Mouse (Mus musculus): ENCODE results near the gene Twf1.

Gene Twf1

DNA sequence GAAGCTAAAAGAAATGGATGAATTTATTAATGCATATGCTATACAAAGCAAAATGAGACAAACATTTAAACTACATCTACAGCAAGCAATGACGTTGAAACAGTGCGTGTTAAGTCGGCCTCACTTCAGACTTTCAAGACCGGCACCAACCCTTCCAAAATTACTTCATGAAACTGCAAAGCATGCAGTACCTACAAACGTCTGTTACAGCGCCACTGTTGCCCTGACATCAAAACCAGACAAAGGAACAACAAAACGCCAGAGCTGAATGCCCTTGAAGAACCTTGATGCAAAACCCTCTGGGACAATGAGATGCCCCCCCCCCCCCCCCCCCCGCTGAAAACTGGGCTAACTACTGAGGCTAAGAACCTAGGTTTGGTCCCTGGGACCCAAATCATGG, 16.9 kb downstream of the Twf1 start:
- DNase-seq (ENCODE audit: low read depth, low spot score) = no peak

DNA sequence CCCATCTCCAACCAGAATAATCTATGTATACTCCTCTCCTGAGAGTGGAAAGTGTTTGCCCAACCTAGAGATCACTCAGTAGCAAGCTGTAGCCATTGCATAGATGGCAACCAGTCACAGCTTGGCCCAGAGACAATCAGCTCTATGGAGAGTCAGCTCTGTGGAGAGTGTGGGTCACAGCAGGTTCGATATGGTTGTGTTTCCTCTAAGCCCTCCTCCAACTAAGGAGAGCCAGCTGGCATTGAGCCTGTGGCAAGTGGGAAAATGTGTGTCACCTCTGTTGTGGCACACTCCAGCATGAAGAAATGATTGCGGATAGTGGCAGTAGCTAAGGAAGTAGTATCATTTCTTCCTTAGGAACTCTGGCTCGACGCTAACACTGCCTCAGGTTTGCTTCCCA, 18.2 kb downstream of the Twf1 start:
- DNase-seq (ENCODE audit: low read depth, low spot score) = no peak

DNA sequence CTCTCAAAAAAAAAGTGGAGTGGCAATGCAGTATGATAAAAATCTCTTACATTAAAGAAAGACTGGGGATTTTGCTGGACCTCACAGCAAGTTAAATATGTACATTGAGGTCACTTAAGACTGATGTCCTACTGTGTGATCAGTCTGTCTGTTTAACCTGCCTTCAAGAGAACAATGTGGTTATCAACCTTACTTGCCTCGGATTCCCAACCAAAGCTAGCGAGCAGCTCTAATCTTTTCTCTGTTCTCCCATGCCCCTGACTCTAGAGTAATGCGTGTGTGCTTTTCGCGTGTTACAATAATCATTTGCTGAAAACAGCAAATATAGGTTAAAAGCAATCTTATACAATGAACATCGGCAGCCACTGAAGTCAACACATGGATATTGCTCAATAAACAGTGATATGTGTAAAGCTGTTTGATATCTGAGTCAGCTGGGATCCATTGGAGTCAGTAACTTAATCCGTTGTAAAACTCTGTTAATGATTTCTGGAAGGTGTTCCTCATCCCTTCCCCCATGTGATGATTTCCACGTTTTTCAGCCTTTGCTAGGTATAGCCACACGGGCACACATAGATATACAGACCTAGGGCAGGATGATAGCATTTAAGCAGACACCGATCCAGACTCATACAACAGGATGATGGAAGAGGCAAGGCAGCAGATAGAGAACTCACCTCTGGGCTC, 21.1 kb downstream of the Twf1 start:
- DNase-seq (ENCODE audit: low read depth, low spot score) = no peak

DNA sequence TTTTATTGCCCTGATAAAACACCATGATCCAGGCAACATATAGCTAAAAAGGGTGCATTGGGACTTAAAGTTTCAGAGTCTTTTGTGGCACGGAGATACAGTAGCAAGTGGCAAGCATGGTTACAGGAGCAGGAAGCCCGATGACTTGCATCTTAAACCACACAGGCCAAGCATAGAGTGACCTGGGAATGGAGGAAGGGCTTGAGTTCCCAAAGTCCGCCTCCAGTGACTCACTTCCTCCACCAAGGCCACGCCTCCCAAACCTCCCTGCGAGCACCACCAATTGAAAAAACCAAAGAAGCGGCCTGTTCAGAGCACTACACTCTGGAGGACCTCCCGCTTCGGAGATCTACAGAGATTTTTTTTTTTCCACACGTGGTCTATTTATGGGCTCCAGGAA, 23.8 kb downstream of the Twf1 start:
- DNase-seq (ENCODE audit: low read depth, low spot score) = no peak

DNA sequence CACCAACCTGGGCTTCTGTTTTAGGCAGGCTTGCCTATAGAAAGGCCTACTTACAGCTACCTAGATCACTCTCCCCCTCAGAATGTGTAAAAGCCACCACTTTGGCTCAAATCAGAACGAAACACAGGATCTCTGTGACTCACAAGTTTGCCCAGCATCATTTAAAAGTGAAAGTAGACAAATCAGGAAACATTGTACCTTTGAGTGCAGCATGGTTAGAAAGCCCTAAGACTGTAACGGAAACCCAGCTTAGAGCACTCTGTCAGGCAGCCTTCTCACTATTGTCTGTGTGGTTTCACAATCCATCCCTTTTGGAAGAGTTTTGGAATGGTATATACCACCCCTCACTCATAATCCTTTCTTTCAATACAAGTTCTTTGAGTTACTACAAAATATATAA, 24.8 kb downstream of the Twf1 start:
- DNase-seq (ENCODE audit: low read depth, low spot score) = no peak

DNA sequence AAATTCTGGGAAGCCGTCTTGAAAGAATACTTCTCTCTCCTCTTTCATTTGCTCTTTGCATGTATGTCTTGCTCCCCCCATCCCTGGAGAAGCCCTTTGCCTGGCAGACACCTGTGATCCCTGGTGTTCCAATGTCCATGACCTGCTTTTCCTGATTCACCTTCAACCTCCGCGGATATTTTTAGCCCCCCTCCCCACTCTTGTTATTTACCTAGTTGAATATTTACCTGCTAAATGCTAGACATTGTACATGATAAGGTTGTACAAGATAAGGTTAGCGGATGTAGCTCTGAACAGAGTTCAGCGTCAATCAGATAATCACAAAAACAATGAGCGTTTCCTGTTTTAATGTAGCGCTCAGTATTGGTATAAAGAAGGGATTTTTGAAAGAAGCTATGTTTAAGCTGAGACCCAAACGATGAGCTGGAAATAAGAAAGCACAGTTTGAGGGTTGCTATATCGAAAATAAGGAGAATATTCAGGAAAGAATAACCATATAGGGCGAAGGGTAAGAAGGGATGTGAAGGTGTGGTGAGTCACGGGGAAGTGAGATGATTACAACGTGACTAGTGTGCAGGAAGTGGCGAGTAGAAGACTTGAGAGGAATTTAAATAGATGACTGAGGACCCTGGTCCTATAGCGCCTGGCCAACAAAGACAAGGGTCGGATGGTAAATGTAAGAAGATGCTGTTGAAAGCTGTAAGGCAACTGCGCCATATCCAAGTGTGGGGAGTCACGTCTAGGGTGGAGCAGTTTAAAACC, 30.6 kb downstream of the Twf1 start:
- DNase-seq (ENCODE audit: low read depth, low spot score) = no peak

DNA sequence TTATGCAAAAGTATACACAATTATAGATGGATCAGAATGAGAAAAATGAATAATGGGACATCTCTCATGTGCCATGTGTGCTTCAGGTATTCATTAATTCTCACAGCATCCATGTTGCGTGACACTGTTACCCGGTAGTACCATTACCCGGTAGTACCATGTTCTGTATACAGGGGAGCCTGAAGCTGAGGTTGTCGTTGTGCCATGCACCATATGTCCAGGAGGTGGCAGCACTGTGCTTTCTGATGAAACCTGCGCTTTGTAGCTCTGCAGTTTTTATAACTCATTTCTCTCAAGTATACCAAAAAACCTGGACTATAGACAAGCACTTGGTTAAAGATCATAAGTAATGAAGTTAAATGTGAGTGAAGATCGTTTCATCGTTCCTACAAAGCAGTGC, 32.2 kb downstream of the Twf1 start:
- peak; percentile 74 for DNase-seq (ENCODE audit: low read depth, low spot score)

DNA sequence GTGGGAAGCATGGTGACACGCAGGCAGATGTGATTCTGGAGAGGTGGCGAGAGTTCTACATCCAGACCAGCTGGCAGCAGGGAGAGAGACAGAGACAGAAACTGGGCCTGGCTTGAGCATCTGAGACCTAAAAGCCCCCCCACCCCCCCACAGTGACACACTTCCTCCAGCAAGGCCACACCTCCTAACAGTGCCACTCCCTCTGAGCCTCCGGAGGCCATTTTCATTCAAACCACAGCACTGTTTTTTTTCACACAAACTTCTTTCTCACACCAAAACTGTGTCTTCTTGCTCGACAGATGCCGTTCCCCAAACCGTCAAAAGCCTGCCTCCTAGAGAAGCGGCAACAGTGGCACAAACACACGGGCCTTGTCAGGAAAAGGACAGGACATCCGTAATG, 36.2 kb downstream of the Twf1 start:
- no peak for DNase-seq (ENCODE audit: low read depth, low spot score)

DNA sequence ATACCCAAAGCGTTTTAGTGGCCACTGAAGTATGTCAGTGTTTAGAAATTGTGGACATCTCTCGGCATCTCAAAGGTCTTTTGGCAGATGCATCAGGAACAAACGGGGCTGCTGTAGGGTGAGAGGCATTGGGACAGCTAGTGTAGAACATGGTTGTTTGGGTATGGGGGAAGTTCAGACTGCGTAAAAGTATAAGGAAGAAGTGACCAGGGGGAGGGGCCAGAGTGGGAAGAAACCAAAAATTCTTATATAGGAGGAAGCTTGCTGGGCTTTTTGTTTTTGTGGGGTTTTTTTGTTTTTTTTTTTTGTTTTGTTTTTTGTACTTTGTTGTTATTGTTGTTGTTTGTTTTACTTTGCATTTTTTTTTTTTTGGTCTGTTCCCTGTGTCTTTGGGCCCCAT, 44.8 kb downstream of the Twf1 start:
- DNase-seq (ENCODE audit: low read depth, low spot score) = no peak

DNA sequence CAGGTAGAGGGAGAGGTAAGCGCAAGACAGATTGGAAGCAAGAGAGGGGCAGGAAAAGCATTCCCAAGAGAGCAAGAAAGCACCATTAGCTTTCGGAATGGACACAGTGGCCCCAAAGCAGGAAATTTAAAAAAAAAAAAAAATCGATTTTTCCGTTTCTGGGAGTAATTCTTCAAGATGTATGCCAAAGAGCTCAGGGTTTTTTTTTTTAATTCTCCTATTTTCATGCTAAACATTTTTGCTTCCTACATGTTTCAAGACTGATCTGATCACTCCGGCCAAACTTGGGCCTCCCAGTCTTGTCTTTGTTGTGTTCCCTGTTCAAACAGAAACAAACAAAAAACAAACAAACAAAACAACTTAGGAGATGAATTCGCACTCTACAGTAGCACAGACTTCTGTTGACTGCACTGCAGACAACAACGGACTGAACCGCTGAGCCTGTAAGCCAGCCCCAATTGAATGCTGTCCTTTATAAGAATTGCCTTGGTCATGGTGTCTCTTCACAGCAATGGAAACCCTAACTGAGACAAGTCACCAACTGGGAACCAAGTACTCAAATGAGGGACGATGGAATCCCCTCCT, 45.5 kb downstream of the Twf1 start:
- no peak for DNase-seq (ENCODE audit: low read depth, low spot score)

DNA sequence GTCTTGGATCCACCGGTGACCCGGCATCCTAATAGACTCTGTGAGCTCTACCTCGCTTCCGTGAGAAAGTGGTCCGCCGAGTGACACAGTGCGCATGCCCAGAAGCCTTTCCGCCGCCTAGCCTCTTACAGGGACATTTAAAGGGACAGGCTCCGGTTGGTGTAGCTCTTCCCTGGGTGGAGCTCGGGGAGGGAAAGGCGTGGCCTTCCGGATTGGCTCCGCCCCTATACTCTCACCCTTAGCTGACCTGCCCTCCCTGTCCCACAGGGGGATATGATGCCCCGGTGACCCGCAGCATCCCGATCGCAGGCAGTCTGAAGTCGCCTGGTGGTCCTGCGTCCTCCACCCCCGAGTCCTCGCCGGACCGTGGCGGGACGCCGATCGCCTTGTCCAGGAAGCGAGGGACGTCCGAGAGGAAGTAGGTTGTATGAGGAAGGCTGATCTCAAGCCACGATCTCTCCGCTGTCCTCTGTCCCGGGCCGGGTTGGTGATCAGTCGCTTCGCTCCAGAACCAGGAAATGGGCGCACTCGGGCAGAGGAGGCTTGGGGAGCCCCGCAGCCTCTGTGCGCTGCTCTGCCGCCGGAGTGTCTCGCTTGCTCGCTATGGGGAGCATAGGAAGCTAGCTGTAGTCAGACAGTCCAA, 46.2 kb downstream of the Twf1 start, which contains the start of the genes Pus7l and Irak4:
Gene Pus7l (minus strand): TSS at position 139 of the 643 bp plus-strand sequence.
Gene Irak4 (plus strand): TSS at position 235 of the 643 bp plus-strand sequence.
- peak; percentile 92 for DNase-seq (ENCODE audit: low read depth, low spot score)

DNA sequence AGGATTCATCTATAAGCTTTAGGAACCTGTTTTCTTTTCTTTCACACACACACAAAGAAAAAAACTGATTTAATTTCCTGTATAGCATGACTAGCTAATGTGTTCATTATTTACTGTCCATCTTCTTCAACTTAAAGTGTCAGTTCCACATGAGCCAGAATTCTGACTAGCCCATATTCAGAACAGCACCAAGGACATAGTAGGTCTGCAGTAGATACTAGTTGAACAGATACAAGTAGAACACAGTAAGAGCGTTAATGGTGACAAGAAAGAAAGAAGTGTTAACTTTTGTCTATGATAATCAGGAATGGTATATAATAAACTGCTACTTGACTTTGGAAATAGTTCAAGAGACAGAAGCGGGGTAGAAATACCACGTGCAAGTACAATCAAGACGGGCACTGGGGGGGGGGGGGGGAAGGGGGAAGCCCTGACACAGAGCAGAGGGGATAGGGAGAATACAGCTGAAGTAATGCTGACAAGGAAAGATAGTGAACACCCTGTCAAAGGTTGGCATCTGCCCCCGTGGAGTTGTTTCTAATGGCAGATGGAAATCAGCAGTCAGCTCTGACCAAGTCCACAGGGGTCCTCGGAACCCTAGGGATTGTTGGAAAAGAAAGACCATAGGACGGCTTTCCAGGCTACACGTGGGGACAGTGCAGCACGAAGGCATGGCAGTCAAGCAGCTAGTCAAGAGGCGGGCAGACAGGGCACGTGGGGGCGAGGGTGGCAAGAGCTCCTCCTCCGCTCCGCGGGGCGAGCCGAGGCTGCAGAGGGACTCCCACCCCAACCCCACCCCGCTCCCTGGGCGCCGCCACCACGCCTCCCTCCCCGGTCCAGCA, 46.9 kb downstream of the Twf1 start:
- DNase-seq (ENCODE audit: low read depth, low spot score) = no peak

DNA sequence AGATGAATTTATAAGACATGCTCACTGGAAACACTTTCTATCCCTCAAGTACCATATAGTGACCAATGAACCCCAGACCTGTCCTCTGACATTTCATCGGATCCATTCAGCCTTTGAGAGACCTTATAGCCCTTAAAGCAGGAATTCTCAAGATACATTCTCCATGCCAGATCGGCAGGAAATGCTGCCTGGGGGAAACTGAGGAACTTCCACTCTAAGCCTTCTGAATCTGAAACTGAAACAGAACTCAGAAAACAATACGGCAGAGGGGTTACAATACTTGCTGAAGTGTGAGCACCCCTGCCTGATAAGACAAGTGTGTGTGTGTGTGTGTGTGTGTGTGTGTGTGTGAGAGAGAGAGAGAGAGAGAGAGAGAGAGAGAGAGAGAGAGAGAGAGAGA, 50.4 kb downstream of the Twf1 start:
- DNase-seq (ENCODE audit: low read depth, low spot score) = no peak

DNA sequence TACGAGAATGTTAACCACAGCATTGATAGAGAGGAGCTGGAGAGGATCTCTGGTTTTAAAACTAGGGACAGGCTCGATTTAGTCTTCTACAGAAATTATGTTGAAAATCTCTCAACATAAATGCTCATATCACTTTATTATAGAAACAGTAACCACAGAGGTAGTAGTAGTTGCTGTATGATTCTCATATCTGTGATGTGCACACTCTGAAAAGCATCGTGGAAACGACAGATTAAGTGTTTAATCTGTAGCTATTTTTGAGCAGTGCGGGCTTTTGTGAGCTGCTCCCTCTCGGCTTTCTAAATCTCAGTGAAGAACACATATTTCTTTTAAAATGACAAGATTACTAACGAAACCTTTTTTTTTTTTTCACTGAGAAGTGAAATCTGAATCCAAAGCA, 54.2 kb downstream of the Twf1 start:
- DNase-seq (ENCODE audit: low read depth, low spot score) = no peak

DNA sequence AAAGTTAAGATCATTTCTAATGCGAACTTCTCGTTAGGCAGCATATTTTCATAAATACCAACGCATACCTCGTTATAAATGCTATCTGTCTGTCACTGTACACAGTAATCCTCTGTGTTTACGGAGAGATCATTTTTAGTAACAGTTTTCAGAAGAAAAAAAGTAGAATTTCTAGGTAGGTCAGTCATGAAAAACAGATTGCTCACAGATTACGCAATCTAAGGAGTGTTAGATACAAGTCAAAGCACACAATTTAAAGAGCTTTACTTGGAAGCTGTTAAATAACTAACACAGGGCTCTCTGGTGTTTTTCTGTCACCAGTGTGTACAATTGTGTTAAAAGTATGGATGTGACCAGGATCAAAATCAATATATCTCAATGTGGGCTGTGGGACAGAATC, 56.7 kb downstream of the Twf1 start:
- no peak for DNase-seq (ENCODE audit: low read depth, low spot score)

DNA sequence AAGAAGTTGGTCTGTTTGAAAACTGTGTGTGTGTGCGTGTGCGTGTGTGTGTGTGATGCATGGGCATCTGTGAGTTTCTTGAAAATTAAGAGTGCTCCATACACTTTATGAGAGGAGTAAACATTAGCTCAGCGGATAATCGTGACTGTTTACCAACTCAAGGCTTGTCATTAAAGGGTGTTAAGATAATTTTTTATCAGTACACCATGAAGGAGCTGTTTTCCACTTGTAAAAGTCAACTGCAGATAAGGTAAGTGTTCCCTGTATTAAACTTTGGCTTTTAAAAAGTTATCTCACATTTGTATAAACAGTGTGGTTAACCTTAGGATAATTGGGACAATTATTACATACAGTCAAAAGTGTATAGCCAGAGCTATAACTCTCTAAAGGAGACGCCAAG, 57.4 kb downstream of the Twf1 start:
- no peak for DNase-seq (ENCODE audit: low read depth, low spot score)

DNA sequence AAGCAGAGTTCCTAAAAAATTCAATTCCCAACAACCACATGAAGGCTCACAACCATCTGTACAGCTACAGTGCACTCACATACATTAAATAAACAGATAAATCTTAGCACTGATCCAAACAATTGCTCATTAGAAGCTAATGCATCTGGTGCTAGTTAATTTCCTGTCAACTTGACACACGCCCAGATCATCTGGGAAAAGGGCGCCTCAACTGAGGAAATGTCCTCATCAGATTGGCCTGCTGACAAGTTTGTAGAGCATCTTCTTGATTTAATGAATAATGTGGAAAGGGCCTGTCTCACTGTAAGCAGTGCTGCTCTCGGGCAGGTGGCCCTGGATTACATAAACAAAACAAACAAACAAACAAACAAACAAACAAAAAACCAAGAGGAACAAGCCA, 59.2 kb downstream of the Twf1 start:
- no peak for DNase-seq (ENCODE audit: low read depth, low spot score)
